Mouse (Mus musculus): Measurements from ENCODE around the gene Prdx1. TPM values are rescaled to one million over a fixed set of nuclear protein-coding genes. Genes with fewer than 3 reads are reported as not detected.

Prdx1 gene
- polyA plus RNA-seq, 1 experiment from 2014 or later = 1,105 TPM

GRCm38 (mm10) chr4:116707666-116708065 lies 22.3 kb downstream of the Prdx1 start:
- no peak for ATAC-seq (ENCODE audit: low read depth)
- peaks cover 5% of the 10 kb centered on the region; the same call in 1 of the 2 replicates for H3K4me1 ChIP-seq (ENCODE audit: control insufficient read depth, insufficient read depth, low read length)
- H3K9me3 ChIP-seq (ENCODE audit: control insufficient read depth, low read length) = no peaks in the 10 kb centered on the region
- H3K27ac ChIP-seq (replicated peaks; ENCODE audit: low read depth, low read length) = peak overlapping the region; percentile 68; the same call in 1 of the 2 replicates
- 12% methylated on average over 9 of the region's 9 CpGs for WGBS
- no peaks in the 10 kb centered on the region for H3K27me3 ChIP-seq (replicated peaks; ENCODE audit: control insufficient read depth, insufficient read depth, low read length)
- peaks cover 13% of the 10 kb centered on the region; the same call in 1 of the 2 replicates for H3K36me3 ChIP-seq (ENCODE audit: control insufficient read depth, insufficient read depth, low read length)
- DNase-seq (ENCODE audit: low spot score) = peak; percentile 19
- peak overlapping the region; percentile 75 for H3K9ac ChIP-seq (ENCODE audit: low read depth, low read length)
- peak overlapping the region; percentile 73 for H3K4me3 ChIP-seq (ENCODE audit: low read depth, low read length)
- H3K4me2 ChIP-seq (ENCODE audit: low read depth, low read length) = peak overlapping the region; percentile 67

- Histone ChIP-seq H3K4me2 (ENCODE audit: low read depth, low read length) (peak within 1 kb of the TSS; percentile 94), H3K4me1 (ENCODE audit: control insufficient read depth, insufficient read depth, low read length) (peaks cover 5% of the 10 kb centered on the region; the same call in 1 of the 2 replicates), H3K27ac (replicated peaks; ENCODE audit: low read depth, low read length) (peak within 1 kb of the TSS; percentile 68; the same call in 1 of the 2 replicates), H3K27me3 (replicated peaks; ENCODE audit: control insufficient read depth, insufficient read depth, low read length) (no peaks in the 10 kb centered on the region), H3K36me3 (ENCODE audit: control insufficient read depth, insufficient read depth, low read length) (peaks cover 13% of the 10 kb centered on the region; the same call in 1 of the 2 replicates), H3K9me3 (ENCODE audit: control insufficient read depth, low read length) (no peaks in the 10 kb centered on the region), H3K4me3 (ENCODE audit: low read depth, low read length) (peak within 1 kb of the TSS; percentile 73), H3K9ac (ENCODE audit: low read depth, low read length) (peak within 1 kb of the TSS; percentile 75)
- 0% methylated on average over 29 of the region's 29 CpGs for WGBS
- peak; percentile 99 for ATAC-seq (ENCODE audit: low read depth)
- DNase-seq (ENCODE audit: low spot score) = peak; percentile 100
Measured at GRCm38 (mm10) chr4:116708201-116708764, 22.9 kb downstream of the Prdx1 start, which contains the start of the genes Mmachc and Ccdc163. Gene Mmachc, minus strand, starts transcription at chr4:116708406. Gene Ccdc163, plus strand, starts transcription at chr4:116708509.

DNA sequence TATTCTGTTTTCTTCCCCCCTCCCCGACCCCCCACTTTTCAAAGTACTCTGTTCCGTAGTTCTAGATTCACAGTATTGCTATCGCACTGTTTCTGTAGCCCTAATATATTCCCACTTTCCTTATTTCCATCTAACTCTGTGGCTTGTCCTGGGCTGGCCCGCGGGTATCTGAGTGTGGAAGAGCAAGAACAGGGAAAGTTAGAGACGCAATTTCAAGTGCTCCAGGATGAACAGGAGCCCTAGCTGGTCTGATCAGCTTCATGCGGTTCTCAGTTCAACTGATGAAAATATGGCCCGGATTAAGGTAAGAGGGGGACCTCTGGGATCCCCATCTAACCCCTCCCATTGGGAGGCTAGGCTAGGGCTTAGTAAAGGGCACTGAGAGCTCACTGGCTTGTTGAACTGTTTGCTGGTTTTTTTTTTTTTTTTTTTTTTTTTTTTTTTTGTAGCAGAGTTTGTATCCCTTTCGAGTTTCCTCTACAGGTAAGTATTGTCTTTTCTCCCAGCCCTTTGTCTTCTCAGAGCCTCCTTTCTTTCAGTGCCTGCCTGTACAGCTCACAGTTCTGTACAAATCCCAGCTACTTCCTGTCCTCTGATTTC lies 23.5 kb downstream of the Prdx1 start:
- Histone ChIP-seq H3K27ac (replicated peaks; ENCODE audit: low read depth, low read length) (no peak overlapping the region), H3K4me3 (ENCODE audit: low read depth, low read length) (peak overlapping the region; percentile 73), H3K4me2 (ENCODE audit: low read depth, low read length) (peak overlapping the region; percentile 94), H3K9ac (ENCODE audit: low read depth, low read length) (peak overlapping the region; percentile 67), H3K9me3 (ENCODE audit: control insufficient read depth, low read length) (no peaks in the 10 kb centered on the region), H3K27me3 (replicated peaks; ENCODE audit: control insufficient read depth, insufficient read depth, low read length) (no peaks in the 10 kb centered on the region), H3K36me3 (ENCODE audit: control insufficient read depth, insufficient read depth, low read length) (peaks cover 10% of the 10 kb centered on the region; the same call in 1 of the 2 replicates), H3K4me1 (ENCODE audit: control insufficient read depth, insufficient read depth, low read length) (peaks cover 5% of the 10 kb centered on the region; the same call in 1 of the 2 replicates)
- 4% methylated on average over 9 of the region's 9 CpGs for WGBS
- ATAC-seq (ENCODE audit: low read depth) (no peak), DNase-seq (ENCODE audit: low spot score) (no peak)

GRCm38 (mm10) chr4:116710154-116710553 lies 24.8 kb downstream of the Prdx1 start:
- no peak overlapping the region for H3K4me2 ChIP-seq (ENCODE audit: low read depth, low read length)
- H3K4me1 ChIP-seq (ENCODE audit: control insufficient read depth, insufficient read depth, low read length) = peaks cover 5% of the 10 kb centered on the region; the same call in 1 of the 2 replicates
- 93% methylated on average over 2 of the region's 2 CpGs for WGBS
- H3K27ac ChIP-seq (replicated peaks; ENCODE audit: low read depth, low read length) = no peak overlapping the region
- ATAC-seq (ENCODE audit: low read depth) (no peak), DNase-seq (ENCODE audit: low spot score) (no peak)
- H3K36me3 ChIP-seq (ENCODE audit: control insufficient read depth, insufficient read depth, low read length) = peaks cover 3% of the 10 kb centered on the region; the same call in 1 of the 2 replicates
- no peaks in the 10 kb centered on the region for H3K27me3 ChIP-seq (replicated peaks; ENCODE audit: control insufficient read depth, insufficient read depth, low read length)
- H3K4me3 ChIP-seq (ENCODE audit: low read depth, low read length) = no peak overlapping the region
- no peak overlapping the region for H3K9ac ChIP-seq (ENCODE audit: low read depth, low read length)
- no peaks in the 10 kb centered on the region for H3K9me3 ChIP-seq (ENCODE audit: control insufficient read depth, low read length)

DNA sequence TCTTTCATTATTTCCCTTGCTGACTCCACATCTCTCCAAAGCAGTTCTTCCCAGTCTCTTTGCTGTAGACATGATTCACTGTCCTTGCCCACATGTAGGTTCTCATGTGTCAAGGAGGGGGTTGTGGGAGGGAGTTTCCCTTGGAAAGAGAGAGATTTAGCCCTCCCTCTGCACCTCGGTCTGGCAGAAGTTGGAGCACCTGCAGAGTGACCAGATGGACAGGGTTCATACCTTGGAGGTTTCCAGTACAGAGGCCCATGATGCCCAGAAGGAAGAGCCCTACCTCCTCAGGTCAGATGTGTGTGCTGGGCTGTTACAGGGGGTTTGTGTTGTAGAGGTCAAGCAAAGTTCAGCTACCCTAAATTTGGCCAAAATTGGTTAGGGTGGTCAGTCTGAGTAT lies 27.2 kb downstream of the Prdx1 start:
- Histone ChIP-seq H3K4me1 (ENCODE audit: control insufficient read depth, insufficient read depth, low read length) (peaks cover under 1% of the 10 kb centered on the region; the same call in 1 of the 2 replicates), H3K4me2 (ENCODE audit: low read depth, low read length) (no peak overlapping the region), H3K9ac (ENCODE audit: low read depth, low read length) (no peak overlapping the region), H3K4me3 (ENCODE audit: low read depth, low read length) (no peak overlapping the region), H3K27ac (replicated peaks; ENCODE audit: low read depth, low read length) (no peak overlapping the region), H3K9me3 (ENCODE audit: control insufficient read depth, low read length) (no peaks in the 10 kb centered on the region), H3K27me3 (replicated peaks; ENCODE audit: control insufficient read depth, insufficient read depth, low read length) (no peaks in the 10 kb centered on the region), H3K36me3 (ENCODE audit: control insufficient read depth, insufficient read depth, low read length) (peaks cover 3% of the 10 kb centered on the region; the same call in 1 of the 2 replicates)
- ATAC-seq (ENCODE audit: low read depth) = no peak
- 56% methylated on average over 1 of the region's 1 CpGs for WGBS
- no peak for DNase-seq (ENCODE audit: low spot score)

DNA sequence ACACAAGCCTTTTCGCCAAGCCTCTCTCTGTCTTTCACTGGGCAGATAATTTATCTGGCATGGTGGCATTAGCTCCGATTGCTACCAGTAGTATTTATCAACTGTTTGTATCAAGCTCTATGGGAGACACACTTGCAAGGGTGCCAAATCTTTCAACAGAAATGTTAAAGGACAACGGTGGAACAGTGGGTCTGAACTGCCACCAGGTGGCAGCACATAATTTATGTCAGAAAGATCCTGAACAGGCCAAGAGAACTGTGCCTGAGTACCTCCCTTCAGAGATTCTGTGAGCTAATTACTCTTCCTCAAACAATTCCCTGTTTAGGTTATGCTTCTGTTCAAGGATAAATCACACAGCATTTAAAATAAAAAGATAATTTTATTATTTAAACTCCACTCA lies 34.1 kb downstream of the Prdx1 start:
- H3K27me3 ChIP-seq (replicated peaks; ENCODE audit: control insufficient read depth, insufficient read depth, low read length) = no peaks in the 10 kb centered on the region
- no peak overlapping the region for H3K9ac ChIP-seq (ENCODE audit: low read depth, low read length)
- H3K4me2 ChIP-seq (ENCODE audit: low read depth, low read length) = no peak overlapping the region
- no peak for ATAC-seq (ENCODE audit: low read depth)
- DNase-seq (ENCODE audit: low spot score) = peak; percentile 93
- 20% methylated on average over 3 of the region's 3 CpGs for WGBS
- peaks cover 3% of the 10 kb centered on the region; the same call in 1 of the 2 replicates for H3K4me1 ChIP-seq (ENCODE audit: control insufficient read depth, insufficient read depth, low read length)
- no peaks in the 10 kb centered on the region for H3K9me3 ChIP-seq (ENCODE audit: control insufficient read depth, low read length)
- H3K4me3 ChIP-seq (ENCODE audit: low read depth, low read length) = no peak overlapping the region
- H3K36me3 ChIP-seq (ENCODE audit: control insufficient read depth, insufficient read depth, low read length) = no peaks in the 10 kb centered on the region
- no peak overlapping the region for H3K27ac ChIP-seq (replicated peaks; ENCODE audit: low read depth, low read length)

DNA sequence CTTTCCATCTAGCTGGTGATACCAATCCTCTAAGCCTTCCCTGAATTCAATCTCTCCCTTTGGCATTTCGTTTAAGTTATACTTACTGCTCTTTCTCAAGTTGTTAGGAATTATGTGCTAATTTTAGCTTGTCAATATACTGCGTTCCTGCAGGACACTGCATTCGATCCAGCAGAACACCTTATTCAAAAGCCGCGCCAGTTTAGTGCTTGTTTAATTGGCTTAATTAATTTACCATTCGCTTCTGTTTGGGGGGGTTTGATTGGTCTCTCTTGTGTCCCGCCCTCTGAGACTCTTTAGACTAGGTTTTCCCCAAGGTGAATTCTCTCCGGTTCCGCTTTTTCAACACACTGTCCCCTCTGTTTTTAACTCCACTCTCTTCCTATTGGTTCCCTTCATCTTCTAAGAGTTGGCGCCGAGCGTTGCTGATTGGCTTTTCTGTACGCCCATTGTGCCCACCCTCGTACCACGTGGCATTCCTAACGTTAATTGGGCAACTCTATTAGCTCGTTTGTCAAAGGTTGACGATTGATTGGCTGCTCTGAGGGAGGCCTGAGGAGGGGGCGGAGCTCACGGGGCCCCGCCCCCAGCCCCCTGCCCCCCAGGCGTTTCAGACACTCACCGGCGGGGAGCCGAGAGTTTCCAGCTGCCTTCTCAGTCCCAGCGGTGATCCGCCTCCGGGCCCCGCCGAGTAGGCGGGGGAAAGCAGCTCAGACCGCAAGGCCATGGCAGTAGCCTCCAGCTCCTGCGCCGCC lies 35.2 kb downstream of the Prdx1 start, which contains the start of gene Tesk2:
TSS of gene Tesk2 (plus strand) at position 606 of the 755 bp plus-strand sequence.
- Histone ChIP-seq H3K9ac (ENCODE audit: low read depth, low read length) (peak within 1 kb of the TSS; percentile 82), H3K4me1 (ENCODE audit: control insufficient read depth, insufficient read depth, low read length) (peaks cover 3% of the 10 kb centered on the region; the same call in 1 of the 2 replicates), H3K9me3 (ENCODE audit: control insufficient read depth, low read length) (no peaks in the 10 kb centered on the region), H3K27ac (replicated peaks; ENCODE audit: low read depth, low read length) (peak within 1 kb of the TSS; percentile 69), H3K4me2 (ENCODE audit: low read depth, low read length) (peak within 1 kb of the TSS; percentile 91), H3K4me3 (ENCODE audit: low read depth, low read length) (peak within 1 kb of the TSS; percentile 85), H3K36me3 (ENCODE audit: control insufficient read depth, insufficient read depth, low read length) (no peaks in the 10 kb centered on the region), H3K27me3 (replicated peaks; ENCODE audit: control insufficient read depth, insufficient read depth, low read length) (no peaks in the 10 kb centered on the region)
- peak; percentile 100 for DNase-seq (ENCODE audit: low spot score)
- under 1% methylated on average over 21 of the region's 34 CpGs for WGBS
- ATAC-seq (ENCODE audit: low read depth) = peak; percentile 95

DNA sequence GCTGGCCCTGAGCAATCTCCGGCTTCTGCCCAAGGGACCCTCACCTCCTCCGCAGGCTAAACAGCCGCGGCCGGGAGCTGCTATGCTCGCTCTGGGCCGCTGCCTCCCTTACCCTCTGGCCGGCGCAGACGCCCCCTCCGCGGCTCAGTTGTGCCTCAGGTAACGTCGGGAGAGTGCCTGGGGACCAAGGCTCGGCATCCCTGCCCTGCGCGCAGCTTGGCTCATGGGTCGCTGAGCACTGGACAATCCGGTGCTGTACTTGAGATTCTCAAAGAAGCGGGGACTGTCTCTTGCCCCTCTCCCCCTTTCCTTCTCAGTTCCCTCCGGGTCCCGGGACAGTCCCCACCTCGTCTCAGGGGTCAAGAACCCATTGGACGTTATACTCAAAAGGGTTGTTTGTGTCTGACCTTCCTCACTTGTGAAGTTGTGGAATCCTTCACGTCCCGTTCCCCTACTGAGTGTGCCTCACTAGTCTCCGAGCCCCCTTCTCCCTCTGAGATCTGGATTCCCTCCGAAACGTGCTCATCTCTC lies 35.8 kb downstream of the Prdx1 start:
- H3K4me3 ChIP-seq (ENCODE audit: low read depth, low read length) = peak overlapping the region; percentile 85
- peak overlapping the region; percentile 82 for H3K9ac ChIP-seq (ENCODE audit: low read depth, low read length)
- ATAC-seq (ENCODE audit: low read depth) (no peak; the same call in 1 of the 2 replicates), DNase-seq (ENCODE audit: low spot score) (no peak)
- H3K27ac ChIP-seq (replicated peaks; ENCODE audit: low read depth, low read length) = peak overlapping the region; percentile 69
- no peaks in the 10 kb centered on the region for H3K36me3 ChIP-seq (ENCODE audit: control insufficient read depth, insufficient read depth, low read length)
- no peaks in the 10 kb centered on the region for H3K9me3 ChIP-seq (ENCODE audit: control insufficient read depth, low read length)
- no peaks in the 10 kb centered on the region for H3K27me3 ChIP-seq (replicated peaks; ENCODE audit: control insufficient read depth, insufficient read depth, low read length)
- H3K4me1 ChIP-seq (ENCODE audit: control insufficient read depth, insufficient read depth, low read length) = peaks cover 3% of the 10 kb centered on the region; the same call in 1 of the 2 replicates
- peak overlapping the region; percentile 91 for H3K4me2 ChIP-seq (ENCODE audit: low read depth, low read length)
- WGBS = under 1% methylated on average over 17 of the region's 29 CpGs
